Mouse (Mus musculus) B cell, adult 67 days (primary cell): ENCODE results near the gene Serpina3m. TPM values are rescaled to one million over a fixed set of nuclear protein-coding genes. Genes with fewer than 3 reads are reported as not detected.

Experiments
- total RNA-seq, 2 experiments: library from RNA; stranded (reverse); gene quantifications; 4 replicates each; pipeline ENCODE4 v1.2.4; 2023

Serpina3m gene
- not detected for total RNA-seq

DNA sequence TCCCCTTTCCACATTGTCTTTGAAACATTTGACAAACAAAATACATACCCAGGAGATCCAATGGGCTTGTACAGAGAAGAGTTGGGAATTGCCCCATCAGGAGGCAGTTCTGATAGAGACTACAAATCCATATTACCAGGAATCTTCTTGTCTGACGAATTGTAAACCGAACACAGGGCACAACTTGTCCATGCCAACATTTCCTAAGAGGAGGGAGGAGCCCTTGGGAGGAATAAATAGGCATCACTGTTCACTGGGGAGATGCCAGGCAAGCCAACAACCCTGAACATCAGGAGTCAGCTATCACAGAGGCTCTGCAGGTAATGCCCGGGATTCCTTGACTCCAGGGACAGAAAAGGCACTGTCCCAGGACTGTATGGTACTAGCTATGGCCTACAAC is at the start of gene Serpina3m, which contains the start of gene Serpina3k:
Gene Serpina3m, plus strand, starts transcription at position 261 of the 400 bp plus-strand sequence.
Gene Serpina3k, plus strand, starts transcription at position 261 of the 400 bp plus-strand sequence.

DNA sequence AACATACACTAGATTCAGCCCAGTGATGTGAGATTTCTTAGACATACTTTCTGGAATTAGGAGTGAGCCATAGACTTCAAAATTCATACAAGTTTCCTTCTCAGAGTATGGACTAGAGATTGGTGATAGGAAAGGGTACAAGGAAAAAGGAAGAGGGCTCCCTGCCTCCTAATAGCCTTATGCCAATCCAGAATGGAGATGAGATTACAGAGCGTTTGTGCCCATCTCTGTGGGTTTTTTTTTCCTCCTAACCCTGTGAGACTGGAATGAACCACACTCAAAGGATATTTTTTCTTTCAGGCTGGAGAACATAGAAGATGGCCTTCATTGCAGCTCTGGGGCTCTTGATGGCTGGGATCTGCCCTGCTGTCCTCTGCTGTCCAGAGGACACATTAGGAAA is 24.0 kb upstream of the Serpina3m start, which contains the start of gene Serpina3j:
Gene Serpina3j, plus strand, starts transcription at position 301 of the 400 bp plus-strand sequence.

DNA sequence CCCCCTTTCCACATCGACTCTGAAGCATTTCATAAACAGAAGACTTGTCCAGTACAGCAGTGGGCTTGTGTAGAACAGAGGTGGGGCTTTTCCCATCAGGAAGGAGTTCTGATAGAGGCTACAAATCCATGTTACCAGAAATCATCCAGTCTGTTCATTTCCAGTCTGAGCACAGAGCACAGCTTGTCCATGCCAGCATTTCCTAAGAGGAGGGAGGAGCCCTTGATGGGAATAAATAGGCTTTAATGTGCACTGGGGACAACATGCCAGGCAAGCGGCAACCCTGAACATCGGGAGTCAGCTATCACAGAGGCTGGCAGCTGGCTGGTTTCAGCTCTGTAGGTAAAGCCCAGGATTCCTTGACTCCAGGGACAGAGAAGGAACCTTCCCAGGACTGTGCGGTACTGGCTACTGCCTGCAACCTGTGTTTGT is 68.2 kb downstream of the Serpina3m start, which contains the start of gene Serpina3n:
Gene Serpina3n, plus strand, starts transcription at position 276 of the 432 bp plus-strand sequence.

Other genes with a start within 250 kb of the Serpina3m start
- gene Serpina5, start 237.4 kb upstream of the Serpina3m start, total RNA-seq, result not detected
- gene Serpina3a, start 225.8 kb upstream of the Serpina3m start, total RNA-seq, result not detected
- not detected for gene Serpina3b, start 210.5 kb upstream of the Serpina3m start, total RNA-seq
- gene Serpina3c, start 184.6 kb upstream of the Serpina3m start, total RNA-seq, result not detected
- gene Serpina3f, start 123.9 kb upstream of the Serpina3m start, total RNA-seq, result 1 to 10 TPM; 4.5 to 5.9 TPM
- gene Serpina3g, start 102.2 kb upstream of the Serpina3m start, total RNA-seq, result 100 to 1,000 TPM in 1 of 2 experiments, 10 to 100 TPM in 1; 73.0 to 106 TPM
- gene Serpina3i, start 75.4 kb upstream of the Serpina3m start, total RNA-seq, result 1 to 10 TPM in 1 of 2 experiments, not detected in 1; 2.7 TPM
- not detected for gene Serpina3j, start 23.9 kb upstream of the Serpina3m start, total RNA-seq
- not detected for gene Serpina3k, start within 50 bp of the Serpina3m start, total RNA-seq
- gene Serpina3n, start 68.2 kb downstream of the Serpina3m start, total RNA-seq, result under 1 TPM in 1 of 2 experiments, not detected in 1; 0.26 TPM
- not detected for gene Gsc, start 134.8 kb downstream of the Serpina3m start, total RNA-seq